Mouse (Mus musculus): ENCODE data around the gene Agbl5. TPM values are rescaled to one million over a fixed set of nuclear protein-coding genes. Genes with fewer than 3 reads are reported as not detected.

Gene Agbl5
- total RNA-seq (2023) = 12.3 TPM

GRCm38 (mm10) chr5:30888337-30889087 is at the start of gene Agbl5:
Agbl5 (plus strand) TSS chr5:30888694.

GRCm38 (mm10) chr5:30867712-30868111 is 20.8 kb upstream of the Agbl5 start, which contains the start of gene Tmem214:
Tmem214 (plus strand) TSS chr5:30868012.

DNA sequence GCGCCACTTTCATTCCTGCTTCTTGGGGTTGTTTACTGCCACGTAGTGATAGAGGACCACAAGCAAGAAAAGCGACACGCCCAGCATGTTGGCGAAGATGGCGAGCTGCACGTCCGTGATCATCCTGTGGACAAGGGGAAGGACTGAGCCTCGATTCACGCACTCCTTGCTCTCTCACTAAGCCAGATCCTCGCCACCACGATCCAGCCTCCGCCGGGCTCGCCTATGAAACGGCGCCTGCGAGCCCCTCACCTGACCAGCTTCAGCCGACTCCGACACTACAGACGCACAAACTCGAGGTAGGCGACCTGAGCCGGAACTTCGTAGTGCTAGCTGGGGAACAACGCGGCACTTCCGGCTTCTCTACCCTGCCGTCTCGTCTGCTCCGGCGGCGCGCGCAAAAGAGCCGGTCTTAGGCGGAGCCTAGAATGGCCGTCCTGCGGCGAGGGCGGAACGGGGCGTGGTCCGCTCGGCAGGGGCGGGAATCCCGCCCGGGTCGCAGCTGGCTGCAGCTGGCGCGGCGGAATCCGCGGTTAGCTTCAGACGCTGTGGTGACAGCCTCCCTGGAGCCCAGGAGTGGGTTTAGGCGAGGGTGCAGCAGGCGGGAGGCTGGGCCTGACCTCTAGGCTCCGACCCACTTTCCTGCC is 19.0 kb downstream of the Agbl5 start, which contains the start of gene Ost4:
Gene Ost4, minus strand, starts transcription at position 376 of the 647 bp plus-strand sequence.

DNA sequence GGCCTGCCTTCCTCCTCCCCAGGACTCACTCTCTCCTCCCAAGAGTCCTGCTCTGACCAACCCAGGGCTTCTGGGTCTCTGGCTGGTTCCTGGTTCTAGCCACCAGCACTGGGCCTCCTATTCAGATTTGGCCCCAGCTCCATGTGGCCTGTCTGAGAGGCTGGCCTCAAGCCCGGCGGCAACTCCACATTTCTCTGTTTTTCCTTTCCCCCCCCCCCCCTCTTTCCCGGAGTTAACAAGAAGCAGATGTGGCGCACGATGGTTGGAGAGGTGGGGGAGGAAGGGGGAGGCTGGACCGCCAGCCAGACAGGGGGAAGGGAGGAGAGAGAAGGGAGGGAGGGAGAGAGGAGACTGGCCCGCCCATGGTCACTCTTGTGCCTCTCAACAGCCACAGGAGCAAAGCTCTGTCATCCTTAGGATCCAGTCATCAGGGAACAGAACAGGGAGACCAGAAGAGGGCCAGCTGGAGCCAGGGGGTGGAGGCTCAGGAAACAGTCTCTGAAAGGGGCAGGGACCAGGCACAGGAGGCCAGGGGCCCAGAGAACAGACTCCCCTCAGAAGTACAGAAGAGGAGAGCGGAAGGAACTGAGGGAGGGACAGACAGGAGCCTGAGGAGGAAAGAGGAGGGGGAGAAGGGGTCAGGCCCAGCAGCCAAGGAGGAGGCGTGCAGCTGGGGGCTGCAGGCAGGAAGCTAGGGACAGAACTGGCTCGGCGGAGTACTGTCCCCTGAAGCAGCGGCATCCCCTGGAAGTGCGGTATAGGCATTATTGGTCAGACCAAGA is 24.8 kb downstream of the Agbl5 start, which contains the start of gene Emilin1:
Gene Emilin1, plus strand, starts transcription at position 343 of the 782 bp plus-strand sequence.

DNA sequence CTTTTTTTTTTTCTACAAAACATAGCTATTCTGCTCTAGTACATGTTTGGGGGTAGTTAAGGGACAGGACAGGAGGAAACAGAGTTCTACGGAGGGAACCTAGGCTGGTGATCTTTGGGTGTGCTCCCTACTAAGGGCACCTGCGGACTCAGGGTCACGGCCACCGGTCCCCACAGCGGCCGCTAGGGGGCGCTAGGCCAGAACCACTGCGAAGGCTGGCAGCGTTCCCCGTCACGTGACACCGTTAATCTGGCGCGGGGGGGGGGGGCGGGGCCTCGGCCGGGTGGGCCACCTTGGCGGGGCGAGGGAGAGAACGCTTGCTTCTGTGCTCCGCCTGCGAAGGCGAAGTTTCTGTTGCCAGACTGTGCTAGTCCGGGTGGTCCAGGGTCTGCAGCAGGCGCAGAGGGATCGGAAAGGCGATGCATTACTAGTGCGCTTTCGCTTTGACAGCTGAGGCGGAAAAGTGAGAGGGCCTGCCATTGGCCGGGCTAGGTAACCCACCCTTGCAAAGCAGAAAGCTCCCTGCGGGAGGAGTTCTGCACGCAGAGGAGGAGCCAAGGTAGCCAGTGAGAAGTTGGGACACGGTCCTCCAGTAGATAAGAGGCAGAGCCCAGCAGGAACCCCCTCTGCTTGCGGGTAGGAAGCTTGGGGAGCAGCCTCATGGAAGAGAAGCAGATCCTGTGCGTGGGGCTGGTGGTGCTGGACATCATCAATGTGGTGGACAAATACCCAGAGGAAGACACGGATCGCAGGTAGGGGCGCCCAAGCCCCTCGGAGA is 33.0 kb downstream of the Agbl5 start, which contains the start of gene Khk:
Gene Khk, plus strand, starts transcription at position 176 of the 778 bp plus-strand sequence.

DNA sequence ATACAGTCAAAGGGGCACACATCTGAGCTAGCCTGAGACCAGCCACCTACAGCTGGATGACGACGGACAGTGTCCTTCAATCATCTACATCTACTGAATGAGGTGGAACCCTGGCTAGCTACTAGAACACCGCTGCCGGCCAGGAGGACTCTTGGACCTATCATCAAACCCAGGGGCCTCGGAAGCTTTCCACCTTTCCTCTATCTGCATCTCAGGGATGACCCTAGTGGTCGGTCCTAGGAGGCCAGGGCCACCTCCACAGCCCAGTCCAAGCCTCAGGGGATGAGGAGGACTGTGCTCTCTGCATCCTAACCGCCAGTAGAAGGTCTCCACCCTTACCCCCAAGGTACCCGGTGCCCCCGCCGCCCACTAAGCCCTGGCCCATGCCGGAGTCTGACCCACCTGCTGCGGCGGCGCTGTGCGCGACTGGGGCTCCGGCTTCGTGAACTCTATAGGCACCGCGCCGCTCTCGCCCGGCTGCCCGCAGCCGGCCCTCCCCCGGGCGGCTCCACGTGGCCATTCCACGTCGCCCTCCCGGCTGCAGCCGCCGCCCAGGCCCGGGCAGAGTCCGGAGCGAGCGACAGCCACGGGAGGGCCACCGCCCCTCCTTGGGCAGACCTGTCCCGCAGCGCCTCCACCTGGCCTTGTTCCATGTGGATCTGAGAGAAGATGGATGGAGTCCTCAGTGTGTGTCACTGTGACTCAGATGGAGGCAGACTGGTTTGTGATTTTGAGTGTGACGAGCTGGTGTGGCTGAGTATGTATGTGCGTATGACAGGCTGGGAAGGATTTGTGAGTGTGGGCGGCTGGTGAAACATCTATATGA is 56.7 kb downstream of the Agbl5 start, which contains the start of gene Cgref1:
Gene Cgref1, minus strand, starts transcription at position 636 of the 826 bp plus-strand sequence.

Other genes with a start within 250 kb of the Agbl5 start
- 50.8 TPM for gene Slc35f6, start 240.8 kb upstream of the Agbl5 start, total RNA-seq (2023)
- gene Cenpa, start 221.9 kb upstream of the Agbl5 start, total RNA-seq (2023) = 200 TPM
- gene Dpysl5, start 177.1 kb upstream of the Agbl5 start, total RNA-seq (2023) = not detected
- 11.1 TPM for gene Mapre3, start 74.1 kb upstream of the Agbl5 start, total RNA-seq (2023)
- 37.7 TPM for gene Tmem214, start 20.7 kb upstream of the Agbl5 start, total RNA-seq (2023)
- gene Ost4, start 19.1 kb downstream of the Agbl5 start, total RNA-seq (2023) = 150 TPM
- gene Emilin1, start 24.7 kb downstream of the Agbl5 start, total RNA-seq (2023) = 5.5 TPM
- 14.2 TPM for gene Khk, start 32.7 kb downstream of the Agbl5 start, total RNA-seq (2023)
- not detected for gene Cgref1, start 56.9 kb downstream of the Agbl5 start, total RNA-seq (2023)
- gene Preb, start 71.7 kb downstream of the Agbl5 start, total RNA-seq (2023) = 163 TPM
- gene Tcf23, start 80.0 kb downstream of the Agbl5 start, total RNA-seq (2023) = not detected
- 32.9 TPM for gene Atraid, start 159.6 kb downstream of the Agbl5 start, total RNA-seq (2023)
- gene Slc5a6, start 160.2 kb downstream of the Agbl5 start, total RNA-seq (2023) = 9.5 TPM
- 50.3 TPM for gene Cad, start 166.1 kb downstream of the Agbl5 start, total RNA-seq (2023)
- gene Dnajc5g, start 217.6 kb downstream of the Agbl5 start, total RNA-seq (2023) = not detected
- 1.3 TPM for gene Slc30a3, start 219.5 kb downstream of the Agbl5 start, total RNA-seq (2023)
- not detected for gene Trim54, start 228.0 kb downstream of the Agbl5 start, total RNA-seq (2023)